Mouse (Mus musculus): ENCODE data around the gene Dctn2. TPM values are rescaled to one million over a fixed set of nuclear protein-coding genes. Genes with fewer than 3 reads are reported as not detected.

The Dctn2 gene
- polyA plus RNA-seq, 1 experiment from 2014 or later, result 170 TPM

DNA sequence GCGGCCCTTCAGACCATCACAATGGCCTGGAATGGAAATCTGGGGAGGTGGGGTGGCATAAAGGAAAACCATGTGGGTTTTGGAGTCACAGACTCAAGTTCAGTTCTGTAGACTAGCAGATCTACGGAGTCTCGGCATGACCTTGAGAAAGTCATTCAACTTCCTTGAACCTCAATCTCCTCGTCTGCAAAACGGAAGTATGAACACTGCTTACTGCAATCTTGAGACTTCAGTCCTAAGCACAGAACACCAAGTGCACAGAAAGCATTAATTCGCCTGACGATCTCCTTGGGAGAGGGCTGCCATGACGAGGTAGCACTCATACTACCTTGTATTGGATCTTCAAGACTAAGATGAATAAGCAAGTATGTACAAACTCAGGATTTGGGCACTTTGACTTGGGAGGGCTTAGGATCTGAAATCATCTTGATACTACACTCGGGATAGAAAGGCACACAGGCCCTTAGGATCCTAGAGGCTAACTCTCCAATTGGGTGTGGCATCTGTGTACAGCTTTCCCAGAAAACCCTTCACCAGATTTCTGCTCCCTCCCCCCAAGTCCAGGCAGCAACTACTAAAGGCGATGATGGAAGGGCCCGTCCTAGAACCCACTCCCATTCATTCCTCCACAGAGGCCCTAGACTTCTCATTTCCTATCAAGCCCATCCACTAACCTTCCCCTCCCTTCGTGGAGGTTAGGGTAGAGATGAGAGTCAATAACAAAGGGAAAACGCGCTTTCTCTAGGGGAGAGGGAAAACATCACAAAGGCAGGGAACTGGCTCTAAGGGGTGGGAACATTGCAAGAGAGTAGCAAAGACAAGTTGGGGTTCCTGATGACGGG, 4.2 kb upstream of the Dctn2 start:
- H3K4me2 ChIP-seq (ENCODE audit: low read depth, low read length), result no peak overlapping the region

DNA sequence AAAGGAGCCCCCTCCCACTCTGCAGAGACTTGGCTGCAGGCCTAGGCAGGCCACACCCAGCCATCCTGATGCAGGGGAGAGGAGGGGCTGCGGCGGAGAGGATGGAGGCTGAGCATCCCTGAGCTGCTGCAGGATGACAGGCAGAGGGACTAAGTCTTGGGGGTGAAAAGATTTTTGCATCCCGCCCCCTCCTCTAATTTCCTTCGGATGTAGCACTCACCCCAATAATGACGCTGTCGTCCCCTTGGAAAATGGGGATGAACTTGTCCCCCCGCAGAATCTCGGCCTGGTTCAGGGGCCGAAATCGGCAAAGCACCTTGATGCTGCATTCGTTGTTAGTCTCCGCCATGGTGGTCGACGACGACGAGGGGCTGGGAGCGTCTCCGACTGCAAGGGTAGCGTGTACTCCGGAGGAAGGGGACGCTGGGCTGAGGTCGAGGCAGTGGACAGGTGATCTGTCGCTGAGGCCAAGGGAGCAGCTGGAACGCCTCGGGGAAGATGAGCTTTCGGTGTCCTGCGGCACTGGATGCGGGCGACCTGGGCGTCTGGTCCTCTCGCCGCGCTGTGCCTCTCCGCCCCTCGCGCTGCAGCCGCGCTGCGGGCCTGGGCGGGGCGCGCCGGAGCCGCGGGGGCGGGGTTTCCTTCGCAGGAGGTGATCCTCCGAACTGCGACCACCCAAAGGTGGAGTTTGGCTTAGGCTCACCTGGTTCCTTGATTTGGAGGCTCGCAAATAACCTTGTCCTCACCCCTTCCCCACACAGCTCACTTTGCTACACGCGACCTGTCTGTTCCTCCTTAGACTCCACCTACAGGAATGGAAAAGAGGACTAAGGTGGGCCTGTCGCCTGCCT, 3.4 kb upstream of the Dctn2 start, which contains the start of gene Kif5a:
TSS of gene Kif5a (minus strand) at position 801 of the 851 bp plus-strand sequence.
- no peak within 1 kb of the TSS for H3K27ac ChIP-seq (ENCODE audit: low read length)
- H3K9ac ChIP-seq (ENCODE audit: low read depth, low read length), result peak within 1 kb of the TSS; percentile 62
- peak within 1 kb of the TSS; percentile 49 for H3K4me3 ChIP-seq (ENCODE audit: low read length)
- H3K27me3 ChIP-seq (replicated peaks; ENCODE audit: control insufficient read depth, insufficient read depth, low read length), result peaks cover 5% of the 10 kb centered on the region
- WGBS, result 2% methylated on average over 53 of the region's 53 CpGs
- no peaks in the 10 kb centered on the region for H3K9me3 ChIP-seq (ENCODE audit: control insufficient read depth, low read length)
- no peak for ATAC-seq
- H3K36me3 ChIP-seq (ENCODE audit: control insufficient read depth, insufficient read depth, low read length), result no peaks in the 10 kb centered on the region
- H3K4me2 ChIP-seq (ENCODE audit: low read depth, low read length), result peak within 1 kb of the TSS; percentile 83
- H3K4me1 ChIP-seq (ENCODE audit: control insufficient read depth, insufficient read depth, low read length), result peaks cover 10% of the 10 kb centered on the region

More for the DNA sequence above, 4.2 kb upstream of the Dctn2 start:
- no peak for ATAC-seq
- Histone ChIP-seq H3K4me1 (ENCODE audit: control insufficient read depth, insufficient read depth, low read length) (peaks cover 5% of the 10 kb centered on the region; the same call in 1 of the 2 replicates), H3K4me3 (ENCODE audit: low read length) (no peak overlapping the region), H3K9me3 (ENCODE audit: control insufficient read depth, low read length) (no peaks in the 10 kb centered on the region), H3K36me3 (ENCODE audit: control insufficient read depth, insufficient read depth, low read length) (no peaks in the 10 kb centered on the region), H3K27me3 (replicated peaks; ENCODE audit: control insufficient read depth, insufficient read depth, low read length) (peaks cover 5% of the 10 kb centered on the region), H3K27ac (ENCODE audit: low read length) (no peak overlapping the region), H3K9ac (ENCODE audit: low read depth, low read length) (no peak overlapping the region)
- 68% methylated on average over 15 of the region's 15 CpGs for WGBS

DNA sequence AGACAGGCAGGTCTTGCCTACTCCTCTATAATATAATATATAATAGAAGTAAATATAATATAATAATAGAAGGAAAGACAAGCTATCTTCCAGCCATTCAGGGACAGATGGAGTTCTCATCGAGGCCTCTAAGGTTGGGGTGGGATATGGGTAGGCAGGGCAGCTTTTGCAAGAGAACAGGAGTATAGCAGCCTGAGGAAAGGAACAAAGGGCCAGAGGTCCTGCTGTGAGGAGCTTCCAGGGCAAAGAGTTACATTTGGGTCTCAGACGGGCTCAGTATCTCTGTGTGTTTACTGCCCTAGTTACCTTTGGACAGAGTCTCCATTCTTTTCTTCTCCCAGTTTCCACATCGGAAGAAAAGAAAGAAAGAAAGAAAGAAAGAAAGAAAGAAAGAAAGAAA, 2.5 kb upstream of the Dctn2 start:
- Histone ChIP-seq H3K4me2 (ENCODE audit: low read depth, low read length) (no peak overlapping the region), H3K36me3 (ENCODE audit: control insufficient read depth, insufficient read depth, low read length) (no peaks in the 10 kb centered on the region), H3K27ac (ENCODE audit: low read length) (no peak overlapping the region), H3K9me3 (ENCODE audit: control insufficient read depth, low read length) (no peaks in the 10 kb centered on the region), H3K4me1 (ENCODE audit: control insufficient read depth, insufficient read depth, low read length) (peaks cover 16% of the 10 kb centered on the region), H3K9ac (ENCODE audit: low read depth, low read length) (no peak overlapping the region), H3K4me3 (ENCODE audit: low read length) (no peak overlapping the region), H3K27me3 (replicated peaks; ENCODE audit: control insufficient read depth, insufficient read depth, low read length) (peaks cover 5% of the 10 kb centered on the region)
- WGBS, result 59% methylated on average over 3 of the region's 3 CpGs
- no peak for ATAC-seq

DNA sequence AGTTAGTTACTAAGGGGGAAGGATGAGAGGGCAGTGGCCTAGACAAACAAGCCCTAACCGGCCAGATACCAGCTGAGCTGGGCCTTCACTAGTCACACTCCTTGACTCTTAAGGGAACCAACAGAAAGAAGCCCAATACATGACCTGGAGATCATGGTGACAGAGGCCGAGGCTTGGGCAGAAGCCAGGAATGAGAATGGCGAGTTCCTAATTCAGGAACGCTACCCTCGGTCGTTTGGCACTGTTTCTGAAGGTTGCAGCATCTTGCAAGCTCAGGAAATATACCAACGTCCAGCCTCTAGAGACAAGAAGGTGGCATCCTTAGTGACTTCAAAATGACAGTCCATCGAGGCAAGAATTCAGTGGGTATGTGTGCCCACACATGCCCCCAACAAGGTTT, 1.8 kb upstream of the Dctn2 start:
- H3K4me3 ChIP-seq (ENCODE audit: low read length), result no peak overlapping the region
- H3K27me3 ChIP-seq (replicated peaks; ENCODE audit: control insufficient read depth, insufficient read depth, low read length), result peaks cover 5% of the 10 kb centered on the region
- H3K36me3 ChIP-seq (ENCODE audit: control insufficient read depth, insufficient read depth, low read length), result no peaks in the 10 kb centered on the region
- H3K4me1 ChIP-seq (ENCODE audit: control insufficient read depth, insufficient read depth, low read length), result peaks cover 21% of the 10 kb centered on the region
- H3K27ac ChIP-seq (ENCODE audit: low read length), result no peak overlapping the region
- no peak for ATAC-seq
- WGBS, result 77% methylated on average over 8 of the region's 8 CpGs
- H3K9ac ChIP-seq (ENCODE audit: low read depth, low read length), result no peak overlapping the region
- H3K9me3 ChIP-seq (ENCODE audit: control insufficient read depth, low read length), result no peaks in the 10 kb centered on the region
- no peak overlapping the region for H3K4me2 ChIP-seq (ENCODE audit: low read depth, low read length)

DNA sequence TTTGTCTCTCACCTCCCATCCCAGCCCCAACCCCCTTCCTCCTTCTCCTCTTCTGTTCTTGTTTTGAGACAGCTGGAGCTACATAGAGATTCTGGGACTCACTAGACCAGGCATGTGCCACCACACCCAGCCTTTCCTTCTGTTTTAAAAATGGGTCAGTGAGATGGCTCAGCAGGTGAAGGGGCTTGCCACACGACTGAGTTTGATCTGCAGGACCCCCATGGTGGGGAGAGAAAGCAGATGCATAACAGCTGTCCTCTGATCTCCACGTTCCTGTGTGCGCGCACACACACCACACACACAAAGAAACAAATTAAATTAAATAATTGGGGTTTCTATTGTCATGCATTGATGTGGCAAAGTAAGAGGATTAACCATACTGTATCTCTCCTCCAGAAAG, 1.2 kb upstream of the Dctn2 start:
- Histone ChIP-seq H3K27me3 (replicated peaks; ENCODE audit: control insufficient read depth, insufficient read depth, low read length) (peaks cover 5% of the 10 kb centered on the region), H3K36me3 (ENCODE audit: control insufficient read depth, insufficient read depth, low read length) (no peaks in the 10 kb centered on the region), H3K9me3 (ENCODE audit: control insufficient read depth, low read length) (no peaks in the 10 kb centered on the region), H3K4me2 (ENCODE audit: low read depth, low read length) (no peak overlapping the region), H3K27ac (ENCODE audit: low read length) (no peak overlapping the region), H3K4me3 (ENCODE audit: low read length) (no peak overlapping the region), H3K4me1 (ENCODE audit: control insufficient read depth, insufficient read depth, low read length) (peaks cover 22% of the 10 kb centered on the region), H3K9ac (ENCODE audit: low read depth, low read length) (no peak overlapping the region)
- 72% methylated on average over 4 of the region's 4 CpGs for WGBS
- ATAC-seq, result no peak

DNA sequence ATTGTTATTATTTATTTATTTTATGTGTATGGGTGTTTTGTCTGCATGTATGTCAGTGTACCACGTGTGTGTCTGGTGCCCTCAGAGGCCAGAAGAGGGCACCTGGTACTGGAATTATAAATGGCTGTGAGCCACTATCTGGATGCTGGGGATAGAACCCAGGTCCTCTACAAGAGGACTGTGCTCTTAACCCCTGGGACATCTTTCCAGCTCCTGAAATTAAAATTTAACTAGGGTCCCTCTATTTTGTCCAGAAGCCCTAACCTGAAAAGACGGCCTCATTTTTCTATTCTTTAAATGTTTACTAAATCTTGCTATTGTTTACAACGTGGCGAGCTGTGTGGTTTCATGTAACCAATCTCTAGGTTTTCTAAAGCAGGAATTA, 449 bp upstream of the Dctn2 start:
- peak; percentile 44; the same call in 1 of the 2 replicates for ATAC-seq
- H3K9ac ChIP-seq (ENCODE audit: low read depth, low read length), result no peak overlapping the region
- no peak overlapping the region for H3K27ac ChIP-seq (ENCODE audit: low read length)
- H3K4me2 ChIP-seq (ENCODE audit: low read depth, low read length), result 0 out of 2 replicates have a peak overlapping the region, but pooled peaks have one; percentile 13
- H3K4me1 ChIP-seq (ENCODE audit: control insufficient read depth, insufficient read depth, low read length), result peaks cover 23% of the 10 kb centered on the region
- H3K27me3 ChIP-seq (replicated peaks; ENCODE audit: control insufficient read depth, insufficient read depth, low read length), result peaks cover 5% of the 10 kb centered on the region
- no peaks in the 10 kb centered on the region for H3K36me3 ChIP-seq (ENCODE audit: control insufficient read depth, insufficient read depth, low read length)
- no peaks in the 10 kb centered on the region for H3K9me3 ChIP-seq (ENCODE audit: control insufficient read depth, low read length)
- WGBS, result 30% methylated on average over 4 of the region's 4 CpGs
- H3K4me3 ChIP-seq (ENCODE audit: low read length), result no peak overlapping the region

DNA sequence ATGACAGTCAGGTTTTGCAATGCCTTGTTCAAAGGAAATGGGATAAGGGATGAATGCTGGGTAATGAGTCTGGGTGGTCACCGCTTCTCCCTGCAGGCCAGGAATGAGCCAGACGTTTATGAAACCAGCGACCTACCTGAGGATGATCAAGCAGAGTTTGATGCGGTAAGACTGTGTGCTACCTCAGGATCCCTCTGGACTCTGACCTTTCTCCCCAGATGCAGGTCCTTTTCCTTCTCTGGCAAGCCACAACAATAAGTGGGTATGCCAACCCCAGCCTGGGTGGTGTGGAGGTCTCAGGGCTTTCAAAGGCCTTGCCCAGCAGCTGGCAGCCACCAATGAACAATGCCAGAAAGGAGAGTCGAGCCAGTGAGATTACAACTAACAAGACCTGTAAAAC, 1.1 kb downstream of the Dctn2 start:
- 64% methylated on average over 5 of the region's 5 CpGs for WGBS
- peak overlapping the region; percentile 100 for H3K9ac ChIP-seq (ENCODE audit: low read depth, low read length)
- ATAC-seq, result no peak

DNA sequence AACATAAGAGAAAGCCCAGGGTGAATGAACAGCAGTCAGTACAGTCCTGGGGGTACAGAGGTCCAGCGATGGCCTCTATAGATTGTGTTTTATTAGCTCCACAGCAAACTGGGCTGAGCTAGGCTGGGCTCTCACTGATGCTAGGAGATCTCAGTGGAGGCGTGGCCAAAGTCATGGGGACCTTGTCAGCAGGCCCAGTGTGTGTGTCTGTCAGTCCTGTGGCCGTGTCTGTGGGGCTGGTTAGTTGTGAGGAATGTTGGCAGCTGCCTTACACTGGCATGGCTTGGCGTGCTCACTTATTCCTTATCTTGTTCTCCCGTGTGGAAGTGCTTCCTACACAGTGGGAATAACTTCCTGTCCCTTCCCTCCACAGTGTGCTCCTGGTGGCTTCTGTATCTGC, 2.2 kb downstream of the Dctn2 start:
- Histone ChIP-seq H3K9ac (ENCODE audit: low read depth, low read length) (0 out of 2 replicates have a peak overlapping the region, but pooled peaks have one; percentile 31), H3K4me1 (ENCODE audit: control insufficient read depth, insufficient read depth, low read length) (peaks cover 18% of the 10 kb centered on the region), H3K36me3 (ENCODE audit: control insufficient read depth, insufficient read depth, low read length) (no peaks in the 10 kb centered on the region; the same call in 1 of the 2 replicates), H3K4me3 (ENCODE audit: low read length) (no peak overlapping the region), H3K27ac (ENCODE audit: low read length) (no peak overlapping the region; the same call in 1 of the 2 replicates), H3K9me3 (ENCODE audit: control insufficient read depth, low read length) (no peaks in the 10 kb centered on the region), H3K27me3 (replicated peaks; ENCODE audit: control insufficient read depth, insufficient read depth, low read length) (no peaks in the 10 kb centered on the region), H3K4me2 (ENCODE audit: low read depth, low read length) (0 out of 2 replicates have a peak overlapping the region, but pooled peaks have one; percentile 6)
- 71% methylated on average over 5 of the region's 5 CpGs for WGBS
- peak; percentile 24 for ATAC-seq

More for the DNA sequence above, 1.1 kb downstream of the Dctn2 start:
- no peaks in the 10 kb centered on the region for H3K9me3 ChIP-seq (ENCODE audit: control insufficient read depth, low read length)
- peak overlapping the region; percentile 83 for H3K4me2 ChIP-seq (ENCODE audit: low read depth, low read length)
- H3K27ac ChIP-seq (ENCODE audit: low read length), result no peak overlapping the region
- peaks cover 23% of the 10 kb centered on the region for H3K4me1 ChIP-seq (ENCODE audit: control insufficient read depth, insufficient read depth, low read length)
- peaks cover 3% of the 10 kb centered on the region for H3K27me3 ChIP-seq (replicated peaks; ENCODE audit: control insufficient read depth, insufficient read depth, low read length)
- H3K4me3 ChIP-seq (ENCODE audit: low read length), result peak overlapping the region; percentile 98
- H3K36me3 ChIP-seq (ENCODE audit: control insufficient read depth, insufficient read depth, low read length), result no peaks in the 10 kb centered on the region

DNA sequence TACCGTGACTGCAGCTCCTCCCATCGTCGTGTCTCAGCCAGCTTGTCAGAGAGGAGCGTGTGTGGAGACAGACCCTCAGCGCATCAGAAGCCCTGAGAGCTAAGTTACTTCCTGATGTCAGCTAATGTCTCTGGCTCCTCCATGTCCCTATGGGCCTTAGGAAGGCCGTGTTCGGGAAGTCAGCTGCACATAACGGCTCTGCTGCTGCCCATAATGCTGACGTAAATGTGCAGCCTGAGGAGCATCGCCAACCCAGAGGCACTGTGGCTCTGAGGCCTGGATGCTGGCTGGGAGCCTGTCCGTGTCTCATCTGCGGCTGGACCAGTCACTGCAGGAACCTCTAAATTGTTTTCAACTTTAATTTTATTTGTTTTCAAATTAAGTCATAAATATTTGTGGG, 2.9 kb downstream of the Dctn2 start:
- no peaks in the 10 kb centered on the region for H3K27me3 ChIP-seq (replicated peaks; ENCODE audit: control insufficient read depth, insufficient read depth, low read length)
- no peak overlapping the region for H3K4me3 ChIP-seq (ENCODE audit: low read length)
- H3K9ac ChIP-seq (ENCODE audit: low read depth, low read length), result no peak overlapping the region
- 74% methylated on average over 12 of the region's 12 CpGs for WGBS
- no peak overlapping the region for H3K4me2 ChIP-seq (ENCODE audit: low read depth, low read length)
- H3K9me3 ChIP-seq (ENCODE audit: control insufficient read depth, low read length), result no peaks in the 10 kb centered on the region
- H3K4me1 ChIP-seq (ENCODE audit: control insufficient read depth, insufficient read depth, low read length), result peaks cover 18% of the 10 kb centered on the region
- no peak for ATAC-seq
- no peak overlapping the region for H3K27ac ChIP-seq (ENCODE audit: low read length)
- H3K36me3 ChIP-seq (ENCODE audit: control insufficient read depth, insufficient read depth, low read length), result no peaks in the 10 kb centered on the region; the same call in 1 of the 2 replicates
